Mouse (Mus musculus) MEL (cell line): ENCODE measurements around the gene Diaph3.

Experiments used
- CTCF ChIP-seq, 3 experiments: IDR thresholded peaks in 2 of 3; conservative IDR thresholded peaks in 1 of 3; 2 replicates each; pipeline ENCODE4 v1.5.1; 2011 to 2012; ENCODE audit warnings: low read length in 3 of 3, low read depth in 2 of 3, mild to moderate bottlenecking in 2 of 3, improper control_type of control experiment in 1 of 3, inconsistent platforms in 1 of 3, mixed read lengths in 1 of 3, moderate library complexity in 1 of 3; ENCODE audit not compliant: control insufficient read depth in 1 of 3, insufficient read depth in 1 of 3, poor library complexity in 1 of 3, severe bottlenecking in 1 of 3
- JUND ChIP-seq: IDR thresholded peaks from 2 replicates; pipeline ENCODE4 v1.6.1; 2011; ENCODE audit warnings: low read depth, mild to moderate bottlenecking, improper control_type of control experiment, low read length

DNA sequence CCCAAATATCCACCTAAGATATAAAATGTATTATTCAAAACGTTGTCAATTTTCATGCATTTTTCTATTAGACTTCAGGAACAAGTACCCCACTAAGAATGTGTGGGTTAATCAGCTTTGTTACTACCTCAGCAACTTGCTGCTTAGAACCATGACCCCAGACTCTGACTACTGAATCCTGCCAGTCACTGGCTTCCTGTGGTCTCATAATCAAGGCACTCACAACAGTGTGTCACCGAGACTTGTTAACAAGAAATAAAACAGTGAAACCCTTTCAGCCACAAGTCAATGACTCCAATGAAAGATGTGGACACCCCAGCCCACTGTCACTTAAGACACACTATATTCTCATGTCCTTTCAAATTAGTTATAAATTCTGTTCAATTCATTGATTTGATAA, 42.9 kb downstream of the Diaph3 start:
- TF ChIP-seq CTCF (IDR thresholded peaks at IDR 0.05 in 2 of 3, conservative IDR thresholded peaks at IDR 0.05 in 1 of 3; ENCODE audit: control insufficient read depth in 1 of 3, insufficient read depth in 1 of 3, low read depth in 2 of 3, low read length in 3 of 3, poor library complexity in 1 of 3, severe bottlenecking in 1 of 3) (no peak), JUND (no peak)
